Mouse (Mus musculus) lung, adult 2 months (tissue): ENCODE measurements around the gene Gstp1. TPM values are rescaled to one million over a fixed set of nuclear protein-coding genes. Genes with fewer than 3 reads are reported as not detected.

Source experiments
- DNase-seq: peaks from one replicate; pipeline ENCODE4 v3.0.0; 2022
- H3K4me1 ChIP-seq: fragments of 200-500 bp; 2 replicates; pipeline ENCODE4 v1.6.1; 2011; ENCODE audit warnings: low read length; ENCODE audit not compliant: control insufficient read depth, insufficient read depth
- H3K4me3 ChIP-seq: fragments of 200-500 bp; replicated peaks from 2 replicates; pipeline ENCODE3; 2011; ENCODE audit warnings: low read depth, mild to moderate bottlenecking, control low read depth, low read length; ENCODE audit errors: extremely low read depth
- CTCF ChIP-seq: fragments of 200-500 bp; IDR thresholded peaks from 2 replicates; pipeline ENCODE4 v1.5.1; 2011; ENCODE audit warnings: mild to moderate bottlenecking, low read length, control low read depth; ENCODE audit not compliant: insufficient read depth
- POLR2A ChIP-seq: fragments of 200-500 bp; IDR thresholded peaks from 2 replicates; pipeline ENCODE4 v1.6.1; 2011; ENCODE audit warnings: low read depth, mild to moderate bottlenecking, control low read depth, low read length, borderline replicate concordance; ENCODE audit errors: extremely low read depth
- WGBS: fragments of 180-500 bp; shearing (Covaris S2); methylation state at CpG from one replicate; pipeline ENCODE4 v1.1.7; 2018; 5-methylcytosine and 5-hydroxymethylcytosine counted together
- polyA plus RNA-seq: library from polyadenylated mRNA; depleted of rRNA; stranded (reverse); fragments of >200 nt; gene quantifications from 2 replicates; pipeline ENCODE4 v1.2.3, GENCODE M21; 2012

The Gstp1 gene
- polyA plus RNA-seq, 1 experiment = 656 TPM

GRCm38 (mm10) chr19:4014802-4015201 lies 23.0 kb downstream of the Gstp1 start:
- Histone ChIP-seq H3K4me3 (no peak overlapping the region), H3K4me1 (peaks cover 3% of the 10 kb centered on the region)
- TF ChIP-seq CTCF (no peak), POLR2A (no peak)
- no peak for DNase-seq

- WGBS = 18% methylated on average over 9 of the region's 9 CpGs
- H3K4me1 ChIP-seq = peaks cover 3% of the 10 kb centered on the region
- TF ChIP-seq CTCF (no peak), POLR2A (no peak)
- DNase-seq = no peak
- H3K4me3 ChIP-seq = peak overlapping the region; percentile 45
Measured at GRCm38 (mm10) chr19:4013066-4013465, 24.7 kb downstream of the Gstp1 start.

DNA sequence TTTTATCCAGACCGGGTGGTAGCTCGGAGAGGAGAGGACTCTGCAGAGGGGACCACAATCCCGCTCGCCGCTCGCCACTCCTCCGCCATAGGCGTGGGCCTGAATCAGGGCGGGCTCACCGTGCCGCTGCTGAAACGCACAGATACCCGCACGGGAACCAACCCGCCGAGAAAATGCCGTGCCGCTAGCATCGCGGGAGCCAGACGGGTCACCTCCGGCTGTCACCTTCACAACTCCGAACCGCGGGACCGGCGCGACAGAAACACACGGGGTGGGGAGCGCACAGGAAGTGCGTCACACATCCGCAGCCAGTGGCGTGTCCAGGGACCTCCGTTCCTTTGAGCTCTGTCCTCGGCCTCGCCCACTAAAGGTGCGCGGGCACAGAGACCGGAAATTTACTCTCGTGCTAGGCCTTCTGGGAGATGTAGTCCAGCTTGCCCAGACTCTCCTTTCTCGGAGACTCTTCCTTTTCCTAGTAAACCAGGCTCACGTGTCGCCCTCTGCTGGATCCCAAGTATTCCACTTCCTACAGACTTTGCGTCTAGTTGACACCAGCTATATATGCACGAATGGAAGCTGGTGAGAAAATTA lies 25.3 kb downstream of the Gstp1 start, which contains the start of gene Ndufv1:
TSS of gene Ndufv1 (minus strand) at position 375 of the 591 bp plus-strand sequence.
- H3K4me3 ChIP-seq = peak within 1 kb of the TSS; percentile 75
- peak; percentile 86; the same call in 1 of the 2 replicates for TF ChIP-seq POLR2A
- peak; percentile 64 for TF ChIP-seq CTCF
- WGBS = 1% methylated on average over 45 of the region's 45 CpGs
- peaks cover 3% of the 10 kb centered on the region for H3K4me1 ChIP-seq
- DNase-seq = peak; percentile 94

GRCm38 (mm10) chr19:4011086-4011485 lies 26.7 kb downstream of the Gstp1 start:
- WGBS = 94% methylated on average over 5 of the region's 5 CpGs
- Histone ChIP-seq H3K4me1 (peaks cover 3% of the 10 kb centered on the region), H3K4me3 (no peak overlapping the region)
- DNase-seq = no peak
- no peak for TF ChIP-seq POLR2A
- TF ChIP-seq CTCF = no peak

DNA sequence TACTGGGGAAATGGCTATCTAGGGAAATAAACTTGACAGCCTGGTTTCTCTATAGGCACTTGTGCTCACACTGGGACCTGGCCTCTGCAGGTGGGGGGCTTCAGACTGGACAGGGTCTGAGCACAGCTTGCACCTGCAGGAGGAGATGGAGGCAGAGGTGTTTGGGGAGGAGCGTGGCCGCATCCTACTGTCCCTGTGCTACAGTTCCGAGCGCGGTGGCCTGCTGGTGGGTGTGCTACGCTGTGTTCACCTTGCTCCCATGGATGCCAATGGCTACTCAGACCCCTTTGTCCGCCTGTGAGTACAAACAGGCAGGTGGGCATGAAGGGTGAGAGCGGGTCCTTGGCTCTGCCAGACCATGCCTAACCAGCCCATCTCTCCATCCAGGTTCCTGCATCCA lies 31.8 kb downstream of the Gstp1 start:
- Histone ChIP-seq H3K4me3 (no peak overlapping the region), H3K4me1 (peaks cover 3% of the 10 kb centered on the region)
- TF ChIP-seq CTCF (no peak), POLR2A (no peak)
- DNase-seq = no peak
- WGBS = 95% methylated on average over 8 of the region's 8 CpGs

- TF ChIP-seq POLR2A (no peak), CTCF (no peak)
- H3K4me3 ChIP-seq = no peak overlapping the region
- WGBS = 85% methylated on average over 9 of the region's 9 CpGs
- H3K4me1 ChIP-seq = peaks cover 5% of the 10 kb centered on the region
- DNase-seq = no peak
Measured at GRCm38 (mm10) chr19:4005091-4005490, 32.7 kb downstream of the Gstp1 start.

GRCm38 (mm10) chr19:4004331-4004730 lies 33.5 kb downstream of the Gstp1 start:
- 85% methylated on average over 15 of the region's 15 CpGs for WGBS
- no peak for DNase-seq
- TF ChIP-seq POLR2A (no peak), CTCF (no peak)
- no peak overlapping the region for H3K4me3 ChIP-seq
- peaks cover 5% of the 10 kb centered on the region for H3K4me1 ChIP-seq

GRCm38 (mm10) chr19:4003641-4004040 lies 34.1 kb downstream of the Gstp1 start:
- TF ChIP-seq POLR2A (no peak), CTCF (no peak)
- no peak overlapping the region for H3K4me3 ChIP-seq
- no peak for DNase-seq
- H3K4me1 ChIP-seq = peaks cover 5% of the 10 kb centered on the region
- WGBS = 68% methylated on average over 12 of the region's 12 CpGs

- DNase-seq = no peak
Measured at GRCm38 (mm10) chr19:4003112-4003511, 34.7 kb downstream of the Gstp1 start, which contains the start of gene Doc2g. Gene Doc2g, plus strand, starts transcription at chr19:4003313.

DNA sequence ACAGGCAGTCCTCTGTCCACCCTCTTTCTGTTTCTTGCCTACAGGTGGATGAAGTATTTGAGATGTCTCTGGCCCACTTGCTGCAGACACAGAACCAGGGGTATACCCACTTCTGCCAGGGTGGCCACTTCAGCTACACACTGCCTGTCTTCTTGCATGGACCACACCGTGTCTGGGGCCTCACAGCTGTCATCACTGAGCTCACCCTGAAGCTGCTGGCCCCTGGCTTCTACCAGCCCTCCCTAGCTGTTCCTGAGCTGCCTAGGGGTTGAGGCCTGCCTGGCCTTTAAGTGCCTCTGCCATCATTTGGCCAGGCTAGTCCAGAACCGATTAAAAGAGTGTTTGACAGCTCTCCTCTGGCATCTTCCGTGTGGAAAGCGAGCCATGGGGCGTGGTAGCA lies 36.0 kb downstream of the Gstp1 start:
- peaks cover 5% of the 10 kb centered on the region for H3K4me1 ChIP-seq
- H3K4me3 ChIP-seq = no peak overlapping the region
- 75% methylated on average over 5 of the region's 5 CpGs for WGBS
- no peak for DNase-seq
- no peak for TF ChIP-seq CTCF
- TF ChIP-seq POLR2A = no peak

More at GRCm38 (mm10) chr19:4003112-4003511, 34.7 kb downstream of the Gstp1 start, which contains the start of gene Doc2g:
- WGBS = 83% methylated on average over 1 of the region's 1 CpGs
- Histone ChIP-seq H3K4me3 (no peak within 1 kb of the TSS), H3K4me1 (peaks cover 5% of the 10 kb centered on the region)
- TF ChIP-seq CTCF (no peak), POLR2A (no peak)

GRCm38 (mm10) chr19:4000949-4001525 lies 36.7 kb downstream of the Gstp1 start:
- Histone ChIP-seq H3K4me1 (peaks cover 5% of the 10 kb centered on the region), H3K4me3 (peak overlapping the region; percentile 97)
- DNase-seq = no peak
- WGBS = 23% methylated on average over 17 of the region's 17 CpGs
- TF ChIP-seq POLR2A (no peak), CTCF (no peak)
